Mouse (Mus musculus): ENCODE measurements around the gene Wdr91. TPM values are rescaled to one million over a fixed set of nuclear protein-coding genes. Genes with fewer than 3 reads are reported as not detected.
A peak's percentile ranks its signal among the peaks of the same experiment; 100 is the strongest.

Gene Wdr91
- total RNA-seq, 2 experiments from 2014 or later, result 4.7 to 6.4 TPM

DNA sequence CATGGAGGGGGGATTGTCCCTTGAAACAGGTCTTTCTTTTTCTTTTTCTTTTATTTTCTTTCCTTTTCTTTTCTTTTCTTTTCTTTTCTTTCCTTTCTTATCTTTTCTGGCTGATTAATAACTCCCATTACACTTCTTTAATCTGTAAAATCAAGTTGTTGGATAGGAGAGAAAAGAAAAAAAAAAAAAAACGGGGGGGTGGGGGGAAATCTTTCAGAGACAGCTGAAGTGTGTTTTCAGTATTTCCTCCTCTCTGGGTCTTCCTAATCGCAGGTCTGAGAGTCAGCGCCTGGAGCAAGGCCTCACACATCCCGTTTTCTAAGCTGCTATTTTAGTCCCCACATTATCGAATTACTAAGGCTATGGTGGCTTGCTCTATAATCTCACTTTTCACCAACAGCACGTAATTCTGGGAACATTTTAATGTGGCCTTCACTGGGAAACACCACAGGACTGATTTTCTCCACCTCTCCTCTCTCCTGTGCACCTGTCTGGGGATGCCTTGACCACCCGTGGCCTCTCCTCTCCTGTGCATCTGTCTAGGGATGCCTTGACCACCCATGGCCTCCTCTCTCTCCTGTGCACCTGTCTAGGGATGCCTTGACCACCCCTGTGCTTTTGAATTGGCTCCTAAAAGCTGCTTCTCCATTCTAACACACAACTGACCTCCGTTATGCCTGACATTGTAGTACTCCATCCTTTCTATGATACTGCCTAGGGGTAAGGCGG is 46.7 kb downstream of the Wdr91 start:
- no peak for DNase-seq (ENCODE audit: low spot score)

DNA sequence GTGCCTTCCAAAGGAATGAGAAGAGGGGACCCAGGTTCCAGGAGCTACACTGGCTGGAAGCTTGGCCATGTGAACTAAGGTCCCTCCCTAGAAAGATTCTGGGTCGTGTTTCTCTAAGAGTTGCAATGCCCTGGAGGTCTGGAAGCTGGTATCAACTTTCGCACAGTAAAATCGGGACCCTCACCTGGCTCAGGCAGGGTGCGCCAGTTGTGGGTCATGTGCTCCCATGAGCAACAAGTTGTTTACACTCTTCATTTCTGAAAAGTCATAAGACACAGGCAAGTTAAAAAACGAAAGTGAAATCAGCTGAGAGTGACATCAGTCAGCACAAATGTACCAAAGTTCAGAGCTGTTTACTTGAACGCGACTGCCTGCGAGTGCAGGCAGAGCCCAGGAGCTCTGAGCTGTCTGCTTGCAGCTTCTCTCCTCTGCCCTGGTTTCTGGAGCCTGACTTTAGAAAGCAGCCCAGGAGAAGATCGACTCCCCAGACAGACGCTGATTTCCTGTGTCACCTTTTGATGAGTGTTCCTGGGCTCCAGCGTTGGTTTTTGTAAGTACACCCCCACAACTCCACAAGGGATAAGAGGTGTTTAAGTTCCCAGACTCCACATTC is 47.8 kb downstream of the Wdr91 start, which contains the start of gene Tmem140:
TSS of gene Tmem140 (plus strand) at position 356 of the 613 bp plus-strand sequence.
- DNase-seq (ENCODE audit: low spot score), result peak; percentile 67

DNA sequence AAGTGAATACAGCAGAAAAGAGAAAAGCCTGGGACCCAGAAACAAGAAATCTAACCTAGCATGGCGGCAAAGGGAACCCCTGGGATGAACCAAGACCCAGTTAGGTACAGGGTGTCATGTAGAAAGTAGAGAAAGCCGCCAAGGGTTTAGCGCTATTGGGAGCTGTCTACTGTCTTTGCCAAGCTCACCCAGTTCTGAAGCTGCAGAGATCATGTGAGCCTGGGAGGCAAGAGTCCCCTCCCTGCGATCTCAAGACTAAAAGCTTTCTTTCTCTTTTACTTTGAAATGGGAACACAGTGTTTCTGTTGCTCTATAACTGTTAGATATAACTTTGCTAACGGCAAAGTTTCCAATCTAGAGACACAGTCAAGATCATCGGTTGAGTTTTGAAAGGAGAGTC is 48.3 kb downstream of the Wdr91 start:
- DNase-seq (ENCODE audit: low spot score), result peak; percentile 59

DNA sequence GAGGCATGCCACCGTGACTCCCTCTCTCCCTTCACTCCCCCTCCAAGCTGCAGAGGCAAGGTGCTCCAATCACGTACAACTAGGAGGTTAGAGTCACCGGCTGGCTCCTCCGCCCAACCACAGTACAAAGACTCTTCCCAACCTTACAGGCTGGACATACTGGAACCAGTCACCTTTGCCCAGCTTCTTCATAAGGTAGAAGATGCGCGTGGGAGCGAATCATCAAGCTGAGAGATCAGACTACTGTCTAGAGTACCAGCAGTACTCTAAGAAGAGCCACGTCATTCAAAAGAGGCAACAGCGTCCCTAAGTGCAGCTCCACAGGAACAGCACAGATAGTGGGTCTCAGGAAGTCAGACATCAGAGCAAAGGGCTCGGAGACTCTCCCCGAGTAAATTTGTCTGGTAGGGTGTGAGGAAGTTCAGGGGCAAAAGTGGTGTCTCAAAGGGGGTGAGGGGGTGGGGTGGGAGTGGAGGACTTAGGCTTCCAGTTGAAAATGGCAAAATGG is 49.1 kb downstream of the Wdr91 start:
- DNase-seq (ENCODE audit: low spot score), result no peak

DNA sequence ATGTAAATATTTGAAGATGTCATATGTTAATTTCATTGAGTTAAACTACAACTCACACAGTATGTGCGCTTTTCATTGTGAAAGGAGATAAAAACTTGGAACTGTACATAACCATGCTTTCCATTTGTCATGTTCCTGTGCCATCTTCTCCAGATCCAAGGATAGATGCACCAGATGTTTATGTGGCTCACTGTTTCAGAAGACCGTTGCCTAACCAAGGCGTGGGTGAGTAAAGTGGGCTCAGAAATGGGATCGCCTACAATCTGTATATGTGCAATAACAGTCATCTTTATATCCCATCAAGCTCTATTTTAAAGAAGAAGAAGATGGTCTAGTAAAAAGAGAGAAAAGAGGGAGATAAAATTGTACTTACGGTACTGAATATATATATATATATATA is 78.3 kb downstream of the Wdr91 start:
- no peak for DNase-seq (ENCODE audit: low spot score)

Other genes starting within 250 kb of the Wdr91 start
- gene Agbl3, start 130.4 kb downstream of the Wdr91 start, total RNA-seq (2021), result 1 to 10 TPM in 1 of 2 experiments, under 1 TPM in 1; 0.90 to 1.6 TPM
- 10 to 100 TPM; 30.5 to 42.8 TPM for gene Tmem140, start 47.7 kb downstream of the Wdr91 start, total RNA-seq (2021)
- gene Cyren, start 32.8 kb downstream of the Wdr91 start, total RNA-seq (2021), result 1 to 10 TPM; 2.8 to 3.7 TPM
- not detected for gene Stra8, start 9.3 kb upstream of the Wdr91 start, total RNA-seq (2021)
- under 1 TPM in 1 of 2 experiments, not detected in 1; 0.09 TPM for gene Slc23a4, start 77.5 kb upstream of the Wdr91 start, total RNA-seq (2021)
- 10 to 100 TPM; 26.7 to 29.4 TPM for gene Cnot4, start 222.8 kb upstream of the Wdr91 start, total RNA-seq (2021)

All from gastrocnemius, adult 18-20 months (tissue).